Mouse (Mus musculus) ZHBTc4 (cell line): Measurements from ENCODE around the gene Gm5269.

Source experiments
- DNase-seq: peaks from one replicate; pipeline ENCODE4 v3.0.0-alpha.2; 2011; ENCODE audit warnings: low read depth, low spot score

The Gm5269 gene

GRCm38 (mm10) chr1:45890173-45890572, at the start of gene Gm5269:
TSS of gene Gm5269 (minus strand) at chr1:45890273.
- no peak for DNase-seq

- no peak for DNase-seq
Observed at GRCm38 (mm10) chr1:45931127-45931526, 41.1 kb upstream of the Gm5269 start.

GRCm38 (mm10) chr1:45926911-45927310, 36.8 kb upstream of the Gm5269 start:
- DNase-seq: no peak

- DNase-seq: peak; percentile 8
Observed at GRCm38 (mm10) chr1:45926393-45926763, 36.3 kb upstream of the Gm5269 start, which contains the start of gene Slc40a1. TSS of gene Slc40a1 (minus strand) at chr1:45926523.

- peak; percentile 84 for DNase-seq
Observed at GRCm38 (mm10) chr1:45925500-45926392, 35.7 kb upstream of the Gm5269 start.

GRCm38 (mm10) chr1:45925131-45925499, 35.0 kb upstream of the Gm5269 start:
- no peak for DNase-seq

- no peak for DNase-seq
Observed at GRCm38 (mm10) chr1:45924516-45924915, 34.4 kb upstream of the Gm5269 start.

GRCm38 (mm10) chr1:45923306-45923705, 33.2 kb upstream of the Gm5269 start:
- no peak for DNase-seq

GRCm38 (mm10) chr1:45920703-45921102, 30.6 kb upstream of the Gm5269 start:
- DNase-seq: no peak

- no peak for DNase-seq
Observed at GRCm38 (mm10) chr1:45919752-45920151, 29.7 kb upstream of the Gm5269 start.

- DNase-seq: no peak
Observed at GRCm38 (mm10) chr1:45917136-45917803, 27.2 kb upstream of the Gm5269 start.

- DNase-seq: no peak
Observed at GRCm38 (mm10) chr1:45916174-45916573, 26.1 kb upstream of the Gm5269 start.

- peak; percentile 51 for DNase-seq
Observed at GRCm38 (mm10) chr1:45914236-45914635, 24.2 kb upstream of the Gm5269 start.

GRCm38 (mm10) chr1:45905107-45905821, 15.2 kb upstream of the Gm5269 start:
- DNase-seq: no peak

- DNase-seq: no peak
Observed at GRCm38 (mm10) chr1:45904161-45904560, 14.1 kb upstream of the Gm5269 start.

- DNase-seq: no peak
Observed at GRCm38 (mm10) chr1:45898044-45898443, 8.0 kb upstream of the Gm5269 start.

GRCm38 (mm10) chr1:45894168-45894912, 4.3 kb upstream of the Gm5269 start:
- DNase-seq: no peak

- DNase-seq: no peak
Observed at GRCm38 (mm10) chr1:45891986-45892385, 1.9 kb upstream of the Gm5269 start.

- DNase-seq: no peak
Observed at GRCm38 (mm10) chr1:45886800-45887199, 3.3 kb downstream of the Gm5269 start.

- no peak for DNase-seq
Observed at GRCm38 (mm10) chr1:45883378-45883777, 6.7 kb downstream of the Gm5269 start.

- no peak for DNase-seq
Observed at GRCm38 (mm10) chr1:45882076-45882475, 8.0 kb downstream of the Gm5269 start.
